Mouse (Mus musculus) right cerebral cortex, postnatal 36 days (tissue): ENCODE results near the gene Pde4b.

Source experiments
- DNase-seq, 2 experiments: peaks; one replicate each; pipeline ENCODE4 v3.0.0; 2022; ENCODE audit warnings: low spot score in 2 of 2, mixed read lengths in 1 of 2

Gene Pde4b

GRCm38 (mm10) chr4:102287172-102287571 lies 199.8 kb downstream of the Pde4b start:
- no peak for DNase-seq

- no peak for DNase-seq
Measured at GRCm38 (mm10) chr4:102290052-102290734, 202.8 kb downstream of the Pde4b start.

DNA sequence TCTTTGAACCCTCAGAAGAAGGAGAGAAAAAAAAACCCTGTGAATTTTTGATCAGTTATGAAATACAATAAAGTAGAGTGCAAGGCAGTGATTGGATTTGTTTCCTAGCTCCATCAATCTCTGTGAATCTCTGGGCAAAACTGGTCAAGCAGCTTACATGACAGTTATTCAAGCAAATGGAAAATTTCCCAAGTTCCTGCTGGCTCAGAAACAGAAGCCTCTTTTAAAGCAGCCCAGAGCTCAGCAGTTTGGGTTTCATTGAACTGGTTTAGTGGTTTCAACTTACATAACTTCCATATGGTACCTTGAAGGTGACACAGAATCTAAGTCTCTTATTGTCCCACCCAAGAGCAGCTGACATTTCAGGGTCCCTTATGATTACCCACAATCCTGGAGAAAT lies 210.2 kb downstream of the Pde4b start:
- DNase-seq, result no peak

DNA sequence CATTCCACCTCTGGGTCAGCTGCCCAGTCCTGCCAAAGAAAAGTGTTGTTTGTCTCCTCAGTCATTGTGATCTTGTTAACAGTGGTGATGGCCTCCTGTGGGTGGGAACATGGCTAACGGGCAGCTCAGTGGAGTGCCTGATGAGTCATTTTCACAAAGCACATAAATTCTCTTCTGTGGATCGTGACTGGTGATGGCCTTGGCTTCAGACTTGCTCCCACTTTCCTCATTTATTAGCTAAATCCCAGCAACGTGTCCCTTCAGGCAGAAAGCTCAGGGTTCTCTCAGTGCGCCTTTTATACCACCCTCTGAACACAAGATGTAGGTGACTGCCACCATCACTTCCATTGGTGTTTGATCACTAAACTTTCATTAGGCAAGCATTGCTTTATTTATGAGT lies 215.2 kb downstream of the Pde4b start:
- DNase-seq, result no peak

DNA sequence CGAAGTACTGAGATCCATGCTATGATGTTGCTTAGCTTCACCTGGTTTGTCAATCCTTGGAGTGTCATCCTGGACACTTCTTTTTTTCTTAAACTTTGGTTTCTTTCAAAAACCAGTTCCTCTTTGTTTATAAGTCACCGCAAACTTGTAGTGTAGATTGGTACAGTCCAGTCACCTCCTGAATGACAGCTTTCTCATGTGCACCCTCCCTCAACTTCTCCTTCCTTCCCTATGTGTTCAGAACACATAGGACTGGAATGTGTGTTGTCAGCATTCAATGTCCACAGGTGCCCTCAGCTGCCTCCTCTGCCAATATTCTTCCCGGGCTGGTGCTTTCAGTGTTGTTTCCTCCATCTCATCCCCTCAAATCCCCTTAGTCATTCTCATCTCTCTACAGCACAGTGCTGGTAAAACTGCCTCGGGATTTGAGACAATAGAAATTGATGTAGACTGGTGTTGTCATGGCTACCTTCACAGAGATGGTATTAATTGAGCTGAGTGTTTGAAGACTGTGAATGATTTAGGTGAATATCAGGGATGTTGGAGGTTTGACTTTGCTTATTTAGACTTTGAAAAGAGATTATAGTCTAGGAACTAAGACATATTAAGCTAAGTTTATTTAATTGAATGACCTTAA lies 220.4 kb downstream of the Pde4b start:
- no peak for DNase-seq

DNA sequence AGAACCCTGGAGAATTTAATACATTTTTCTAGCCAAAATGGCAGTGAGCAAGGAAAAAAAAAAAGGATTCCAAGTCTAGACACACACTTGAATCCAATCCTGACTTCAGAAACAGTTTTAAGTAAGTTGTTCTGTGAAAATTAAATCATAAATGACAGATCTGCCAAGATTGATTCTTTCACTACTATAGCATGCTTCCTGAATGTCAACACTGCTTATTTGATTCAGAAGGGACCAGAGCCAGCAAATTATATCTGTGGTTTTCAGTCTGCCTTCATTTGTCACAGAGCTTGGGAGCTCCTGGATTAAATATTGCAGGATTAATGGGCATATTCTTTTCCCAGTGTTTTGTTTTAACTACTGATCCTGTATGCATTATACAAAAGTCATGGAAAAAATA lies 223.3 kb downstream of the Pde4b start:
- no peak for DNase-seq

GRCm38 (mm10) chr4:102316011-102316410 lies 228.7 kb downstream of the Pde4b start:
- DNase-seq, result no peak

DNA sequence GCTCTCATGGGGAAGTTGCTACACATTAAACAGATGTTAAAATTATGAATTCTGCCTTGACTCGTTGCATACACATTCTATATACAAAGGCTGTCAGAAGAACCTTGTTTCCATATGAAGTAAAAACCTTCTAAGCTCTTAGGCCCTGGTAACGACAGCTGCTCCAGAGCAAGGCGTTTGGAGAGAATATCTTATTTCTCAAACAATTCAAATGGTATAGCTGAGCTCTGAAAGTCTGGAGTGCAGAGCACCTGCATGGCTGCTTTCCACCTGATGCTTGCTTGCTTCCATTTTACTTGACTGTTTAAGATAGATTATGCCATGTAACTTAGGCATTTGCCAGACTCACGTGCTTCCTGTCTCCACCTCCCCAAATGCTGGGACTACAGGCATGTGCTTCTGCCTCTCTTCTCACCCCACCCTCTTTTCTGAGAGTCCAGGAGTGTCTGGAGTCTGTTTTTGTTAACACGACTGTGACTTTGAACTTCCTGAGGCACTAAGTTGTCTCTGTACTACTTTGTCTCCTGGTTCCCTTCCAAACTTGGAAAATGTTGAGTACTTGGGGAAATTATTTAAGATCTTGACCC lies 229.4 kb downstream of the Pde4b start:
- DNase-seq, result no peak

DNA sequence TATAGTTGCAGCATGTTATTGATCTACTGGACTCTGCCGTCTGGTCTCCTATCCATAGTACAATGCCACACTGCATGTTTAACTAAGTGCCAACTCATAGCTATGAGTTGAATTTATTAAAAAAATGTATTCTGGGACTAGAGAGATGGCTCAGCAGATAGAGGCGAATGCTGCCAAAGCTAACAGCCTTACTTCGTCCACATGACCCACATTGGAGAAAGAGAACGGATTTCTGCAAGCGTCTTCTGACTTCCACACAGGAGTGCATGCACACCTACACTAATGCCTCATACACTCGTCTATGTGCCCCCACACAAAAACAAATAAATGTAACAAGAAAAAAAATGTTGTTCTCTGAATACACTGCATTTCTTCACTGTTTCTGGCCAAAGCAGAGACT lies 231.3 kb downstream of the Pde4b start:
- DNase-seq, result no peak

DNA sequence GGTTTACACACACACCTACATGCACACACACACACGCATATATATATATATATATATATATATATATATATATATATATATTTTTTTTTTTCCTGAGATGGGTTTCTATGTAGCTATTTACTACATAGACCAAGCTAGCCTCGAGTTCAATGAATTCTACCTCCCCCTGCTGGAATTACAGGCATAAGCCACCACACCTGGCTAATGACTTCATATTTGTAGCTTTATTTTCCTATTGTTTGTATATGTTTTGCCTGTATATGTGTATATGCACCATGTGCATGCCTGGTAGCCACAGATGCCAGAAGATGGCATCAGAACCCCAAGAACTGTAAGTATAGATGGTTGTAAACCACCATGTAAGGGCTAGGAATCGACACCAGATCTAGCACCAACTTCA lies 234.0 kb downstream of the Pde4b start:
- no peak for DNase-seq

DNA sequence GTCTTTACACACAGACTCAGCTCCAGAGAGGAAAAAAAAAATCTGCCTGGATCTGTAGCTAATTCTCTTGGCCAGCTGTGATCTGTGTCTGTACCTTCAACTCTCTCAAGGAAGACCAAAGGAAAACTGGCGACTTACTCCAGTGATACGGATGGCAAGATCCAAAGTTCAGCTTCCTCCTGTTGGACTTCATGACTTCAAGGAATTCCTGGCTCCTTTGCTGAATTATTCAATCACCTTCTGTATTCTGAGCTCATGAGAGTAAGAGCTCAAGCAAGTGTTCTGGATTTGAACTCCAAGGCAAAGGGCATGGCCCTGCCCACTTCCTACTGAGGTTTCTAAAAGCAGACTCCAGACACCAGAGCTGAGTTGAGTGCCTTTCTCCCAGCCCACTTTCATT lies 245.0 kb downstream of the Pde4b start:
- no peak for DNase-seq

- DNase-seq, result no peak
Measured at GRCm38 (mm10) chr4:102332885-102333284, 245.5 kb downstream of the Pde4b start.

GRCm38 (mm10) chr4:102346911-102347492 lies 259.7 kb downstream of the Pde4b start:
- no peak for DNase-seq

DNA sequence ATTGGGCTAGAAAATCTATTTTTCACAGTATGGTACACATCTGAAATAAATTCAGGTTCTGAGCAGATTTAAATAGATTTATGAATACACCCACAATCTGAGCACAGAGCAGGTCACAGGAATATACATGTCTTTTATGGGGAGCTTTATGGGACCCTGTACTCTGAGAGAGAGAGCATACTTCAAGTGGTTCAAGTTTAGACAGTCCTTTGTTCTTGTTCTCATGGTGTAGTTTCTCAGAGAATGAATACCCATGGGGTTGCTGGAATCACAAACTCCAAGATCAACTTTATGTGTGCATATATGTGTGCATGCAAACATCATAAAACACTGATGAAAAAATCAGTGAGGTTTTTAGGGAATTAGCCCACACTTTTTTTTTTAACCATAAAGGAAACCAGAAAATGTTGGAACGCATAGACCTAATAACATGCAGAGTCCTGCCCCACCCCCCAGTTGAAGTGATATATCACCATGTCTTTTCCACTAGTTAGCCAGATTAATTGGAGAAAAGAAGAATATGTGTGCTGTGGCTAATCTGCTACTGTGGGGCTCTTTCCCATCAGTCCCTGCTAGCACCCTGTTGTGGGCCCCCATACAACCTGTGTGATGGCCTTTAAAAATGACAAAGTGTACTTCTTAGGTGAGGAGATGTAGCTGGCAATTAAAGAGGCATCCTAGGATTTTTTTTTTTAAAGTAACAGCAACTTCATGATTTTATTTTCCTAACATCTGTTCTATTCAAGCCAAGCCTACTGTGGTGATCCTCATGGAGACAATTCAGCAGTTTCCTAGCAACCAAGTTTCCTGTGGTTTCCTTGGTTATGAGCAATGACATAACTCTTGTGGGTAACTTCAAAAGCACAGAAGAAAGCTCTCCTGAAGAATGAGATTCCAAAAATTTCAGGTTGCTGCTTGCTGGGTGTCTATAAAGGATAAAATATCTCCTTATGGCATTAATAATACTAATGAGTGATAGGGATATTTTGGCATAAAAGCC lies 264.4 kb downstream of the Pde4b start:
- peak in 1 of 2 experiments; percentile 42 for DNase-seq

DNA sequence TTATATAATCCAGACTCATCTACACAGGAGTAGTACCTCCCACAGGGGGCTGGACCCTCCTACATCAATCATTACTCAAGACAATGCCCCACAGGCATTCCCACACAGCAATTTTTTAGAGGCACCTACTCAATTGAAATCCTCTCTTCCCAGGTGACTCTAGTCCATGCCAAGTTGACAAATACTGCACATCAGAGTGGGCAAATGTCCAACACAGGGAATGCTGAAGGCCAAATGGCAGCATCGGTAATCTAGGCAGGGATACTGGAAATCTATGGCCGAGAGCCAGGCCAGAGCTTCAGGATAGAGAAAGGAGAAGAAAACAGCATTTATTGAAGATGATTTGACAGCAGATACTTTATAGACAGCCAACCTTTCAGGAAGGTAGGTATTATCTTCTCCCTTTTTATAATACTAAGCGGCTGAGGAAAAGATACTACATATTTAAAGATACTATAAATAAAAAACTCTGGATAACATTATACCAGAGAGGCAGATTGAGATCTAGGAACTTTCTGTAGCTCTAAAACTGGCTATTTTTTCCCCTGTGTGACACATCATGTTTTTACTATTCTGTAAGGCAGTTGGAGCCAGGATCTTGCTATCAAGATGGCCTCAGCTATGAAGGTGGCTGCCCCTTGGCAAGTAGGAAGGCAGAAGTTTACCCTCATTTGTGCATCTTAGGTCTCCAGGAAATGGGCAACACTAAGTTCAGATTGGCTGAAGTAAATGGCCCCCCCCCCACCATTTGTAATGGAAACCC lies 266.5 kb downstream of the Pde4b start:
- DNase-seq, result peak in 1 of 2 experiments; percentile 9

DNA sequence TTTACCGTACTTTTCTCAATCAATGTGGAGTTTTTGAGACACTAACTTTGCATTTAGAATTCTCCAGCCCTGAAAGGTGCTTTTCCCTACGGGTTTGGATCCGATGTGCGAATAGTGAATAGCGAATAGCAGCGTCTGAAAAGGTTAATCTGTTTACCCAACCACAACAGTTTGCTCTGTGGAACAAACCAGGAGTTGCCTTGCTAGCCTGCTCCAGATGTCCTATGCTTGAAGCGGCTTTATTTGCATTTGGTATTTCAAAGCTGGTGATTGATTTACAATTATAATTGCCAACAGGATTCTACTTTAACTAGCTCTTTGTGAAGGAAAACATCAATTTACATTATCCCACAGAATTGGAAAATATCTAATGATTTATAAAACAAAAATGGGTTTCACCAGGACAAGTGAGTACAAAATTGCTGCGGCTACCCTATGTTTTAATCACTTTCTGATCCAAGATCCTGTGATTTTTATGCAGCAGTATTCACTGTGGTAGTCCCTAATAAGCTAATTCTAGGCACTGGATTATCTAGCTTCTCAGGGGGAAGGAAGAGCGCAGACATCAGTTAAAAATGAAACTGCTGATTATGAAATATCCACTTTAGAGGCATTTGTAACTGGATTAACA lies 280.9 kb downstream of the Pde4b start:
- DNase-seq, result no peak

DNA sequence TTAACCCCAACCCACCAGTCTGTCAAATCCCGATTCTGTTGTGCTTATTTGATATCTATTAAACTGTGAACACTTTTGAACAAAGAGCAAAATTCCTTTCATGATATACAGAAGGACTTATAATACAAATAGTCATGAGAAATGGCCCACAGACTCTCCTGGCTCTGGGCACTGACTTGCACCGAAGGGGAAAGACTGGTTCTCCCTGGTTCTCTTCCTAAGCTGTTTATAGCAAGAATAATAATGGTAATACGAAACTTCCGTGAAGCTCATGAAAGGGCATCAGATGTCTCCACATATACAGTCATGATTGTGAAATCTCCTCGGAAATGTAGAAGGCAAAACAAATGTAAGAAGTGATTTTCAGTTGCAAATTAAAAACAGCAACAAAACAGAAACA lies 287.3 kb downstream of the Pde4b start:
- no peak for DNase-seq

- DNase-seq, result no peak
Measured at GRCm38 (mm10) chr4:102382763-102383505, 295.6 kb downstream of the Pde4b start.

DNA sequence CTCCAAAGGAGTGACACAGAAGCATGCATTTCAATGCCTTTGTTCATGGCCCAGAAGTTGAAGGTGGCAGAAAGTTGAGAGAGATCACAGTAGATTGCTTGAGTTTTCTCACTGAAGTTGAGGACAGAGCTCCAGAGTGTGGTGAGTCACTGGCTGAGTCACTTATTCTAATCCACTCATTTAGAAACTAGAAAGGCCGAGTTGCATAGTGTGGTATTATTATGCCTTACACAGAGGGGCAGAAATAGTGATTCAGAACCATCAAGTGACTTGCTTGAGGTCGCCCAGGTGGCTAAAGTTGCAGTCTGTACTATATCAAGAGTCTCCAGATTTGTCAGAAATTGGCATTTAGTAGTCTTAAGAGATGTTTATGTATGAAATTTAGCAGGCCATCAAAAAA lies 306.3 kb downstream of the Pde4b start:
- peak; percentile 11 to 16 for DNase-seq

- no peak for DNase-seq
Measured at GRCm38 (mm10) chr4:102397334-102397733, 310.0 kb downstream of the Pde4b start.
